Mouse (Mus musculus) thymus, adult 18-20 months (tissue): ENCODE measurements around the gene Slc24a4.

Source experiments
- DNase-seq, 2 experiments: peaks; one replicate each; pipeline ENCODE4 v3.0.0; 2022; ENCODE audit warnings: mixed read lengths in 2 of 2

The Slc24a4 gene

GRCm38 (mm10) chr12:102128081-102128790 is at the start of gene Slc24a4:
TSS of gene Slc24a4 (plus strand) at chr12:102128733.
- no peak for DNase-seq

- no peak for DNase-seq
Observed at GRCm38 (mm10) chr12:102082648-102083425, 45.7 kb upstream of the Slc24a4 start.

GRCm38 (mm10) chr12:102090535-102090934 is 38.0 kb upstream of the Slc24a4 start:
- DNase-seq: no peak

- DNase-seq: no peak
Observed at GRCm38 (mm10) chr12:102092342-102093094, 36.0 kb upstream of the Slc24a4 start.

- DNase-seq: no peak
Observed at GRCm38 (mm10) chr12:102105990-102106389, 22.5 kb upstream of the Slc24a4 start.

- no peak for DNase-seq
Observed at GRCm38 (mm10) chr12:102108851-102109250, 19.7 kb upstream of the Slc24a4 start.

- no peak for DNase-seq
Observed at GRCm38 (mm10) chr12:102112491-102112890, 16.0 kb upstream of the Slc24a4 start.

- no peak for DNase-seq
Observed at GRCm38 (mm10) chr12:102112901-102113300, 15.6 kb upstream of the Slc24a4 start.

- no peak for DNase-seq
Observed at GRCm38 (mm10) chr12:102113391-102113790, 15.1 kb upstream of the Slc24a4 start.

GRCm38 (mm10) chr12:102116580-102116979 is 12.0 kb upstream of the Slc24a4 start:
- DNase-seq: no peak

GRCm38 (mm10) chr12:102118014-102118413 is 10.5 kb upstream of the Slc24a4 start:
- DNase-seq: no peak

- no peak for DNase-seq
Observed at GRCm38 (mm10) chr12:102127601-102128000, 932 bp upstream of the Slc24a4 start.

- no peak for DNase-seq
Observed at GRCm38 (mm10) chr12:102128791-102129507, 416 bp downstream of the Slc24a4 start.

- no peak for DNase-seq
Observed at GRCm38 (mm10) chr12:102129508-102130030, 1.0 kb downstream of the Slc24a4 start.

- no peak for DNase-seq
Observed at GRCm38 (mm10) chr12:102139710-102140109, 11.2 kb downstream of the Slc24a4 start.

GRCm38 (mm10) chr12:102141330-102141729 is 12.8 kb downstream of the Slc24a4 start:
- DNase-seq: no peak

GRCm38 (mm10) chr12:102147678-102148077 is 19.1 kb downstream of the Slc24a4 start:
- no peak for DNase-seq

- no peak for DNase-seq
Observed at GRCm38 (mm10) chr12:102148746-102149145, 20.2 kb downstream of the Slc24a4 start.

- DNase-seq: no peak
Observed at GRCm38 (mm10) chr12:102151185-102151584, 22.7 kb downstream of the Slc24a4 start.

- no peak for DNase-seq
Observed at GRCm38 (mm10) chr12:102153796-102154195, 25.3 kb downstream of the Slc24a4 start.

GRCm38 (mm10) chr12:102154815-102155214 is 26.3 kb downstream of the Slc24a4 start:
- no peak for DNase-seq

- DNase-seq: no peak
Observed at GRCm38 (mm10) chr12:102164632-102165031, 36.1 kb downstream of the Slc24a4 start.
